In genomic region chr4:105940891-105941290, GRCm38 (mm10) we compare ENCODE assay signal across 17 mouse cellular contexts.
"Had no signal": no experiment of that assay in that cellular context is flagged by ENCODE, and none has a peak within 500 bp of the region (broad histone marks: within the 10 kb centered on the region; RNA-seq: fewer than 3 reads in every experiment).

No protein-coding gene starts in this region.

- ATAC-seq: liver, postnatal 0 days; lung, postnatal 0 days; midbrain, embryonic 13.5 days; midbrain, embryonic 15.5 days had no signal

- DNase-seq: liver, postnatal 0 days; lung, adult 2 months; lung, postnatal 14 days; lung, postnatal 36 days; thymus, adult 2 months; thymus, postnatal 25 days; thymus, postnatal 4 days had no signal

- H3K27ac ChIP-seq: lung, embryonic 15.5 days; macrophage; midbrain, embryonic 13.5 days; midbrain, embryonic 15.5 days; neural tube, embryonic 12.5 days; stomach, embryonic 15.5 days; stomach, postnatal 0 days had no signal

- H3K9ac ChIP-seq: liver, postnatal 0 days; lung, embryonic 15.5 days; midbrain, embryonic 13.5 days; midbrain, embryonic 15.5 days; neural tube, embryonic 12.5 days; stomach, embryonic 15.5 days had no signal

- H3K4me1 ChIP-seq: midbrain, embryonic 13.5 days; midbrain, embryonic 15.5 days; neural tube, embryonic 12.5 days; stomach, embryonic 15.5 days had no signal

- H3K27me3 ChIP-seq: lung, embryonic 15.5 days; midbrain, embryonic 13.5 days; midbrain, embryonic 15.5 days; neural tube, embryonic 12.5 days; stomach, embryonic 15.5 days had no signal

- H3K4me3 ChIP-seq: lung, embryonic 15.5 days; megakaryocyte, embryonic 14.5 days; midbrain, embryonic 13.5 days; midbrain, embryonic 15.5 days; neural tube, embryonic 12.5 days; stomach, embryonic 15.5 days had no signal

- H3K4me2 ChIP-seq: lung, embryonic 15.5 days; midbrain, embryonic 11.5 days; midbrain, embryonic 13.5 days; midbrain, embryonic 15.5 days; neural tube, embryonic 12.5 days; stomach, embryonic 15.5 days had no signal

- H3K9me3 ChIP-seq: lung, embryonic 15.5 days; megakaryocyte, embryonic 14.5 days; midbrain, embryonic 13.5 days; midbrain, embryonic 15.5 days; neural tube, embryonic 12.5 days; stomach, embryonic 15.5 days had no signal

- H3K36me3 ChIP-seq: lung, embryonic 15.5 days; midbrain, embryonic 13.5 days; midbrain, embryonic 15.5 days; neural tube, embryonic 12.5 days; stomach, embryonic 15.5 days had no signal
